Mouse (Mus musculus) embryonic facial prominence, embryonic 14.5 days (tissue): ENCODE results near the gene Traf3ip1. TPM values are rescaled to one million over a fixed set of nuclear protein-coding genes. Genes with fewer than 3 reads are reported as not detected.
A peak's percentile ranks its signal among the peaks of the same experiment; 100 is the strongest.

Experiments
- ATAC-seq: fragments of 200-750 bp; cut with Nextera tagmentation; 2 replicates; pipeline ENCODE4 v1.8.0; 2017; ENCODE audit warnings: low read depth, moderate number of reproducible peaks, moderate TSS enrichment
- DNase-seq: peaks from one replicate; pipeline ENCODE4 v3.0.0-alpha.2; 2015; ENCODE audit warnings: low spot score
- H3K27ac ChIP-seq: fragments of 300-500 bp; sonication (generic); replicated peaks from 2 replicates; pipeline ENCODE4 v1.5.1; 2014; ENCODE audit warnings: low read depth, mild to moderate bottlenecking, low read length, moderate library complexity
- H3K27me3 ChIP-seq: fragments of 300-500 bp; sonication (generic); replicated peaks from 2 replicates; pipeline ENCODE4 v1.6.1; 2014; ENCODE audit warnings: low read length; ENCODE audit not compliant: control insufficient read depth, insufficient read depth
- H3K36me3 ChIP-seq: fragments of 300-500 bp; sonication (generic); 2 replicates; pipeline ENCODE4 v1.6.1; 2014; ENCODE audit warnings: low read length, mixed read lengths; ENCODE audit not compliant: control insufficient read depth, insufficient read depth
- H3K4me1 ChIP-seq: fragments of 300-500 bp; sonication (generic); 2 replicates; pipeline ENCODE4 v1.6.1; 2014; ENCODE audit warnings: antibody characterized with exemption, low read length; ENCODE audit not compliant: control insufficient read depth, insufficient read depth
- H3K4me2 ChIP-seq: fragments of 300-500 bp; sonication (generic); 2 replicates; pipeline ENCODE4 v1.6.1; 2014; ENCODE audit warnings: low read depth, mild to moderate bottlenecking, low read length, moderate library complexity, mixed read lengths
- H3K4me3 ChIP-seq: fragments of 300-500 bp; sonication (generic); 2 replicates; pipeline ENCODE4 v1.5.1; 2014; ENCODE audit warnings: low read depth, mild to moderate bottlenecking, low read length
- H3K9ac ChIP-seq: fragments of 300-500 bp; sonication (generic); 2 replicates; pipeline ENCODE4 v1.6.1; 2014; ENCODE audit warnings: low read depth, mild to moderate bottlenecking, low read length, moderate library complexity, mixed read lengths
- H3K9me3 ChIP-seq: fragments of 300-500 bp; sonication (generic); 2 replicates; pipeline ENCODE4 v1.6.1; 2016; ENCODE audit warnings: low read length; ENCODE audit not compliant: control insufficient read depth
- WGBS: fragments of 180-500 bp; shearing (Covaris S2); extraction: QIAGEN DNeasy Blood & Tissue Kit; methylation state at CpG from one replicate; pipeline ENCODE4 v1.1.7; 2014; 5-methylcytosine and 5-hydroxymethylcytosine counted together
- polyA plus RNA-seq: library from polyadenylated mRNA; unstranded; fragments of >200 nt; fragmentation: Nextera tagmentation; extraction: Ambion mirVana; gene quantifications from 2 replicates; pipeline ENCODE4 v1.2.1, GENCODE M21; 2014

The Traf3ip1 gene
- polyA plus RNA-seq = 5.5 and 6.8 TPM in 2 replicates

DNA sequence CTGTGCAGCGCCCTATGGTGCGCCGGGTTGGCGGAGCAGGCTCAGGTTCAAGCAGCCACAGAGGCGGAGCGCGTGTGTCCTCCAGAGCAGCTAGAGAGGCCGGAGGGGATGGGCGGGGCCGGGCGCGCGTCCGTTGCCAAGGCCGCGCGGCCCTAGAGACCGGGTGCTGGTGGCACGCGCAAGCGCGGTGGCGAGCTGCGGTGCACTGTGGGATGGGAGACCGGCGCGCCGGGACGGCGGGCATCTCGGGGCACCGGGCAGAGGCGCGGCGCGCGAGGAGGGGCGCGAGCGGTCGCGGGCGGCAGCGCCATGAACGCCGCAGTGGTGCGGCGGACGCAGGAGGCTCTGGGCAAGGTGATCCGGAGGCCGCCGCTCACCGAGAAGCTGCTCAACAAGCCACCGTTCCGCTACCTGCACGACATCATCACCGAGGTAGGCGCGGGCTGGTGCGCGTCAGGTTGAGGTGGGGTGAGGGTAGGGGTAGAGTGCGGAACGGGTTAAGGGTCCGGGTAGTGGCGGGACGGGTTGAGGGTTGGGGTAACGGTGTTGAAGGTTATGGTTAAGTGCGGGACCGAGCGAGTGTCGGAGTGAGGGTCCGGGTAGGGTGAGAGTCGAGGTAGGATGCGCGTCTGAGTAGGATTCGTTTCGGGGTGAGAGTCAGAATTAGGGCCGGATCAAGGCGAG is at the start of gene Traf3ip1:
Gene Traf3ip1, plus strand, starts transcription at position 191 of the 684 bp plus-strand sequence.
- WGBS = under 1% methylated on average over 77 of the region's 79 CpGs
- H3K4me2 ChIP-seq = peak within 1 kb of the TSS; percentile 80
- ATAC-seq = peak; percentile 99
- peak within 1 kb of the TSS; percentile 93 for H3K4me3 ChIP-seq
- no peak within 1 kb of the TSS for H3K27ac ChIP-seq
- peak within 1 kb of the TSS; percentile 81 for H3K9ac ChIP-seq
- 0 out of 2 replicates have a peak, but pooled peaks cover 2% of the 10 kb centered on the region for H3K36me3 ChIP-seq
- H3K27me3 ChIP-seq = no peaks in the 10 kb centered on the region
- peak; percentile 95 for DNase-seq
- no peaks in the 10 kb centered on the region for H3K9me3 ChIP-seq
- H3K4me1 ChIP-seq = peaks cover 7% of the 10 kb centered on the region

DNA sequence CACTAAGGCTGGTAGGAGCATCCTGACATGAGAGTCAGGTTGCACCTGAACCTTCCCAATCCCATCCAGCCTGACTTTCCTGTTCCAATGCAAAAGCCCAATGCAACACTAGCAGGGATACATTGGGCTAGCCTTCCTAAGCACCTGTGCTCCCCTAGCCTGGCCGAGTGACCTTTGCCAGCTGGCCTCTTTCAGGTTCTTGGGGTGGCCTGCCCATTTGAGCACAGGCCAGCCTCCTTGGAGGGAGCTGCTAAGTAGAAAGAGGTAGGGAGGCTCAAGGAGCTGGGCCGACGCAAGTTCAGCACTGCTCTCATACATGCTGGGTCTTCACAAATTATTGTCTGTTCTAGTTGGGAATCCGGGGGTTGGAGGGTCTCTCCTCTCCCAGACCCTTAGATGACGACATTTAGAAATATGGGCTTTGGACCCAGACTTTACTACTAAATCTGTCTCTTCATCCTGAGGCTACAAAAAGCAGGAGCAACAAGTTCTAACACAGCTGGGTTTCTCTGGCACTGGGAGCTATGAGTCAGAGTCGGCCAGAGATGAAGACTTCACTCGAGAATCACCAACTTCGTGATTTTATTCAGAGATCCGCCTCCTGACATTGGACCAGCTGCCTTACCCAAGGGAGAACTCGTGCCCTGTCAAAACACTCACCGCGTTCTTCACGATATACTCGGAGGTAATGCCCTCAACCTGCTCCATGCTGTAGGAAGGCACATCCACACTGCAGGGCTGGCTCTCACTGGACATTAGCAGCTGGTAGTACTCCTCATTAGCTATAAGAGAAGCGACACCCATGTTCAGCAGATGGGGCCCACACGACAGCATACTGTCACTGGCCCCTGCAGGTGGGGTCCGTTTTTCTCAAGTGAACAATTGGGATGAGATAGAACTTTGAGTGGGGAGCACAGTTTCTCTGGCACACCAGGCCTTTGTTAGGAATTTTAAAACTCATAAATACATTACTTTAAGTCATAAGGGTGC is 49.3 kb upstream of the Traf3ip1 start:
- WGBS = 88% methylated on average over 17 of the region's 17 CpGs
- Histone ChIP-seq H3K4me3 (no peak overlapping the region), H3K36me3 (peaks cover 29% of the 10 kb centered on the region; the same call in 1 of the 2 replicates), H3K9me3 (peaks cover 8% of the 10 kb centered on the region; the same call in 1 of the 2 replicates), H3K9ac (no peak overlapping the region), H3K27me3 (no peaks in the 10 kb centered on the region), H3K4me1 (0 out of 2 replicates have a peak, but pooled peaks cover 4% of the 10 kb centered on the region), H3K4me2 (no peak overlapping the region), H3K27ac (peak overlapping the region; percentile 28; the same call in 1 of the 2 replicates)
- DNase-seq (no peak), ATAC-seq (no peak)

DNA sequence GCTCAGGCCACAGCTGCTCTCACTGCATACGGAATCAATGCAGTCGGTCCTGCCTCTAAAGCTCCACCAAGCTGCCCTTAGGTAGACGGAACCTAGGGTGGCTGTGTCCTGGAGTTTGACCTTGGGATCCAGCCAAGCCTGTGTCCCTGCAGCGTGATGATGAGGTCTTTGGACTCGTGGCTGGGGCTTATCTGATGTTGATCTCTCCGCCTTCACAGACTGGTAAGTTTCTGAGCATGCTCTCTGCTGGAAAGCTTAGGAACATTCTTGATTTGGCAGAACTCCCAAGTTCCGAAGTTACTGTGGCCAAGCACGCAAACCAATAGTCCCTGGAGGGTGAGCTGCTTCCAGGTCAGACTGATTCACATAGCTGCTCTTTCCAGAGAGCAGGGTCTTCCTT is 48.4 kb upstream of the Traf3ip1 start:
- peak; percentile 90 for DNase-seq
- H3K36me3 ChIP-seq = peaks cover 27% of the 10 kb centered on the region; the same call in 1 of the 2 replicates
- H3K4me2 ChIP-seq = peak overlapping the region; percentile 15; the same call in 1 of the 2 replicates
- peak; percentile 50; the same call in 1 of the 2 replicates for ATAC-seq
- H3K27ac ChIP-seq = peak overlapping the region; percentile 28; the same call in 1 of the 2 replicates
- H3K9ac ChIP-seq = no peak overlapping the region
- H3K4me1 ChIP-seq = 0 out of 2 replicates have a peak, but pooled peaks cover 4% of the 10 kb centered on the region
- no peak overlapping the region for H3K4me3 ChIP-seq
- 62% methylated on average over 8 of the region's 8 CpGs for WGBS
- peaks cover 8% of the 10 kb centered on the region; the same call in 1 of the 2 replicates for H3K9me3 ChIP-seq
- no peaks in the 10 kb centered on the region for H3K27me3 ChIP-seq

DNA sequence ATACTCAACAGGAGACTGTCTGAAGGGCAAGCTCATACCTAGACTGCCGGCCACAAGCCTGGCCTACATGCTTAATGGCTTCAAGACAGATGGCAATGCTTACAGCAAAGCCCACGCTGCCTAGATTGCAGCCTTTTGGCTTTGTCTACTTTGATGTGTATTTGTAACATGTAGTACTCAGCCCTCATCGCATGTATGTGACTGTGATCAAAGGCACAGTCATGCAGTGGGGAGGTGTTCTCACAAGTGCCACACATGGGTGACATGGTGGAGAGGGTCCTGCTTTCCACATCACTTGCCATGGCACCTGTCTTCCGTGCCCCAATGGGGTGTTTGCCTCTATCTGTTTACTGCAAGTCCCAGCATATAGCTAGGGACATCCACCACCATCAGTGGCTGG is 47.9 kb upstream of the Traf3ip1 start:
- 80% methylated on average over 4 of the region's 4 CpGs for WGBS
- no peak overlapping the region for H3K4me2 ChIP-seq
- DNase-seq = no peak
- H3K36me3 ChIP-seq = peaks cover 27% of the 10 kb centered on the region; the same call in 1 of the 2 replicates
- H3K9ac ChIP-seq = no peak overlapping the region
- 0 out of 2 replicates have a peak, but pooled peaks cover 4% of the 10 kb centered on the region for H3K4me1 ChIP-seq
- no peaks in the 10 kb centered on the region for H3K27me3 ChIP-seq
- H3K4me3 ChIP-seq = no peak overlapping the region
- ATAC-seq = no peak
- H3K9me3 ChIP-seq = peaks cover 8% of the 10 kb centered on the region; the same call in 1 of the 2 replicates
- H3K27ac ChIP-seq = no peak overlapping the region; the same call in 1 of the 2 replicates

GRCm38 (mm10) chr1:91448688-91449087 is 45.8 kb upstream of the Traf3ip1 start:
- peaks cover 23% of the 10 kb centered on the region; the same call in 1 of the 2 replicates for H3K36me3 ChIP-seq
- peaks cover 8% of the 10 kb centered on the region; the same call in 1 of the 2 replicates for H3K9me3 ChIP-seq
- H3K27me3 ChIP-seq = no peaks in the 10 kb centered on the region
- ATAC-seq (no peak), DNase-seq (no peak)
- H3K9ac ChIP-seq = no peak overlapping the region
- no peak overlapping the region for H3K4me3 ChIP-seq
- H3K27ac ChIP-seq = no peak overlapping the region
- 96% methylated on average over 10 of the region's 10 CpGs for WGBS
- H3K4me2 ChIP-seq = no peak overlapping the region
- 0 out of 2 replicates have a peak, but pooled peaks cover 4% of the 10 kb centered on the region for H3K4me1 ChIP-seq

DNA sequence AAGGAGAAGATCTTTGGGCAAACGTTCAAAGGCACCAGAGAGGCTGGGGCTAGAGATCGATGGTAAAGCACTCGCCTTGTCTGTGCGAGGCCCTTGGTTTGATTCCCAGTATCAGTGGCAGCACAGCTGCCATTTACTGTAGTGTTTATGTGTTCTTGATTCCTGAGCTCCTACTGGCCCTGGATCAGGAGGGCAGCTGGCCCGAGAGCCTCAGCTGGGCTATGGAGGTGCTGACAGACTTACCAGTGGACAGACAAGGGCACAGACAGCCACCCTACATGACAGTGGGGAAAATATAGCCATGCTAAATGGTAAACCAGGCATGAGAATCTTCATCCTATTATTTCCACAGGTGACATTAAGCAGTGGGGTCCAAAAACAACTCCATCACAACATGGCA is 43.6 kb upstream of the Traf3ip1 start:
- Histone ChIP-seq H3K9me3 (peaks cover 8% of the 10 kb centered on the region; the same call in 1 of the 2 replicates), H3K4me3 (no peak overlapping the region), H3K4me2 (no peak overlapping the region), H3K4me1 (peaks cover 10% of the 10 kb centered on the region), H3K27me3 (no peaks in the 10 kb centered on the region), H3K27ac (no peak overlapping the region), H3K36me3 (peaks cover 17% of the 10 kb centered on the region; the same call in 1 of the 2 replicates), H3K9ac (no peak overlapping the region)
- 83% methylated on average over 5 of the region's 5 CpGs for WGBS
- ATAC-seq (no peak), DNase-seq (no peak)

DNA sequence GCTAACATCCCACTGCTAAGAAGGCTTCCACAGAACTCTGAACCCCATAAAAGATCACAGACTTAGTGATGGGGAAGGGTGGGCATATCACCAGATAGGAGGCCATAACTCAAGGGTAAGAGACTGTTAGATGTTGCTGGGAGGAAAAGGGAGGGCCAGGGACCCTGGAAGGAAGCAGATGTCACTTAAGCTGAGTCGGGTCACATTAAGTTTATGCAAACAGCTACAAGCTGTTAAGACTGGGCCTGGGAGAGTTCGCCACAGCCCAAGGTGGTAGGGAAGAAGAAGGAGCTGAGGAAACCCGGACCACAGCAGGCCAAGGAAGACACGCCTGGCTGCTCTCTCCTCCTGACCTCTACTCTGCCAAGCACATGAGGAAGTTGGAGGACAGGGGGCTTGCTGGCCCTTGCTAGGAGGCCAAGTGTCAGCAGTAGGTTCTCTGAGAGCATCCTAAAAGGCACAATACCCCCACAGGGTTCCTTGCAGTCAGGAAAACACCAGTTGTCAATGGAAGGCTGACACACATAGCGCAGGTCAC is 42.8 kb upstream of the Traf3ip1 start:
- Histone ChIP-seq H3K4me2 (no peak overlapping the region), H3K4me1 (peaks cover 15% of the 10 kb centered on the region), H3K36me3 (peaks cover 17% of the 10 kb centered on the region; the same call in 1 of the 2 replicates), H3K27ac (no peak overlapping the region), H3K4me3 (no peak overlapping the region), H3K27me3 (no peaks in the 10 kb centered on the region), H3K9ac (no peak overlapping the region), H3K9me3 (peaks cover 8% of the 10 kb centered on the region; the same call in 1 of the 2 replicates)
- no peak for ATAC-seq
- no peak for DNase-seq
- WGBS = 61% methylated on average over 5 of the region's 5 CpGs

GRCm38 (mm10) chr1:91453932-91454331 is 40.5 kb upstream of the Traf3ip1 start:
- peaks cover 32% of the 10 kb centered on the region for H3K4me1 ChIP-seq
- no peak overlapping the region for H3K27ac ChIP-seq
- no peaks in the 10 kb centered on the region for H3K27me3 ChIP-seq
- ATAC-seq = no peak
- H3K36me3 ChIP-seq = 0 out of 2 replicates have a peak, but pooled peaks cover 1% of the 10 kb centered on the region
- no peaks in the 10 kb centered on the region for H3K9me3 ChIP-seq
- no peak for DNase-seq
- H3K9ac ChIP-seq = no peak overlapping the region
- WGBS = 80% methylated on average over 9 of the region's 9 CpGs
- no peak overlapping the region for H3K4me2 ChIP-seq
- H3K4me3 ChIP-seq = no peak overlapping the region
